Mouse (Mus musculus): ENCODE measurements around the gene N4bp3. TPM values are rescaled to one million over a fixed set of nuclear protein-coding genes. Genes with fewer than 3 reads are reported as not detected.

The N4bp3 gene
- total RNA-seq (2023) = 11.4 TPM

DNA sequence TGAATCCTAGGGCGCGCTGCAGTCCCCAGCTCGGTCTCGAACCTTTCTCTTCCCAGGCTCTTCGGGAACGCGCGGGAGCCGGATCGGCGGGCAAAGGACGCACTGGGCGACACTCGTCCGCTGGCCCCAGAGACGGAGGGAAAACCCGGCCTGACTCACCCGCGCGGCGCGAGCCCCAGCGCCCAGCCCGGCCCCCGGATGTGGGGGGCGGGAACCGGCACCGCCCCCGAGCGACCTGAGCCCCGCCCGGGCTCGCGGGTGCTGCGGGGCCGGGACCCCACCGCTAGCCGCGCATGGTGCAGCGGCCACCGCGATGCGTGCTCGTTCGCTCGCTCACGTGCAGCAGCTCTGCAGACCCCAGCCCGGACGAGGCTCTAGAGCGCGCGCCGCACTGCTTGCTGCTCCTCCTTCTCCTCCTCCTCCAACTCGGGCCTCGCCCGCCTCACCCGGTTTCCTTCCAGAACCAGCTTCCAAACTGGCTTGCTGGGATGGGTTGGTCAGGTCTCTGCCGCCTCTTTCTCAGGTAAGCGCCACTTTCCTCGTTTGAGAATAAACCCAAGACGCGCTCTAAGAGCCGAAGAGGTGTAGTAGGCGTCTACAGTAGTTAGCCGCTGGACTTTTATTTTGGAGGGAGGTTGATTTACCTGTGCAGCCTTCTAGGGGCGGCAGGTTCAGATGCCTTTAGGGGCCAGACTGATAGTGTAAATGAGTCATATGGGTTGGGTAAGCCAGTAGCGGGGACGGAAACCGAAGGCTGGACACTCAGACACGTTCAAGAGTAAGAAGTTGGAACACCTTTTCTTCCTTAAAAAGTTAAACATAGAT, at the start of gene N4bp3, which contains the start of gene D930048N14Rik:
N4bp3 (minus strand) TSS at position 152 of the 825 bp plus-strand sequence.
D930048N14Rik (plus strand) TSS at position 264 of the 825 bp plus-strand sequence.

GRCm38 (mm10) chr11:51688330-51689328, 38.0 kb upstream of the N4bp3 start, which contains the start of gene 0610009B22Rik:
Gene 0610009B22Rik, minus strand, starts transcription at chr11:51688874.

DNA sequence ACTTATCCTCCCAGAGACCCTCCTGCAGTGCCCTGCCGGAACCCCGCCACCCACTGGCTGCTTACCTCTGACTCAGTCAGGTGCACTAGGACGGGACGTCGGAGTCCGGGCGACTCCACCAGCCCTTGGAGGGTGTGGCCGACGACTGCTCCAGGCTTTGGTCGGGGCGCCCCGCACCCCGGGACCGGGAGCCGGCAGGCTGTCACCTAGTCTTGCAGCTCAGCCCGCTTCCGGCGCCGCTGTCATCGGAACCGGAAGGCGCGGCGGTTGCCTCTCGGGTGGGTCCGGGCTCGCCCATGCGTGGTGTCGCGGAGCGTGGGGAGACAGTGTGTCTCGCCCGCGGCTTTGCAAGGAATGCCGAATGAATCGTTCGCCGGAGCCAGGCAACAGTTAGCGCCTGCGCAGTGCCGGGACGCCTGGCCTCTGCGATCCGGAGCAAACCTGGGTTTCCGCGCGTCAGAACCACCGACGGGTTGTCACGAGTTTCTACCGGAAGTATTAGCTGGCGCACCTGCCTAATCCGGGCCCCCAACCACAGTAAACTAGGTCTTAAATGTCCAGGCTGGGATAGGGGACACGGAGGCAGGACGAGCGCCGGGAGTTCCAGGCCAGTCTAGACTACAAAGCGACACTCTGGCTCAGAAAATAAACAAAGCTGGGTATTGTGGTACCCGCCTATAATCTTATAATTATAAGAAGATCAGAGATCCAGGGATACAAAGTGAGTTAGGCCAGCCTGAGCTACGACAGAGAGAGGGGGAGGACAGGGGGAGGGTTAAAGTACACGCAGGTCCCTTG, 14.9 kb downstream of the N4bp3 start, which contains the start of gene Rmnd5b:
Rmnd5b (minus strand) TSS at position 372 of the 798 bp plus-strand sequence.

DNA sequence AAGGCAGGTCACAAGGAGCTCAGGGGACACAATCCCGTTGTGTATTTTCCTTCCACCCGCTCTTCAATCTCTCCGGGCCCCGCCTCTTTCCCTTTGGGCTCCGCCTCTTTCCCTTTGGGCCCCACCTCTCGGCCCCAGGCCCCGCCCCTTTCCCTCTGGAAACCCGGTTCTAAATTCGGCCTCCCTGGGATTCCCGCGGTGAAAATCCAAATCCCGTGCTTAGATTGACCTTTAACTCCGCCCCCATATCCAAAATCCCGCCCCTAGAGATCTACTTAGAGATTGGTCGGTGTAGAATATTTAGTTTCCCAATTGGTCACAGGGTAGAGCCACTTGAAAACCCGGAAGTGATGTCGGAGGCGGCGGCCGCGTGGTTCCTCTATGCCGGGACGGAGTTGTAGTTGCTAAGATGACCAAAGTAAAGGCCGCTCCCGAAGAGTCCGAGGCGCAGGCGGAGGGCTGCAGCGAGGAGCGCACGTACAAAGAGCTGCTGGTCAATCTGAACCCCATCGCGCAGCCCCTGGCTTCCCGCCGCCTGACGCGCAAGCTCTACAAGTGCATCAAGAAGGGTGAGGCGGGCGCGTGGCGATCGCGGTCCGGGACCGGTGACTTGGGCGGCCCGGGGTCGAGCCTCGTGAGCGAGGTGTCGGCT, 31.1 kb downstream of the N4bp3 start, which contains the start of gene Nhp2:
Nhp2 (plus strand) TSS at position 327 of the 652 bp plus-strand sequence.

GRCm38 (mm10) chr11:51606447-51607095, 44.1 kb downstream of the N4bp3 start, which contains the start of gene Hnrnpab:
Gene Hnrnpab, minus strand, starts transcription at chr11:51606847.

Other genes with a start within 250 kb of the N4bp3 start
- gene Phykpl, start 66.1 kb downstream of the N4bp3 start, total RNA-seq (2023) = 10.3 TPM
- gene Hnrnpab, start 44.0 kb downstream of the N4bp3 start, total RNA-seq (2023) = 209 TPM
- gene Nhp2, start 31.1 kb downstream of the N4bp3 start, total RNA-seq (2023) = 42.6 TPM
- gene Rmnd5b, start 14.9 kb downstream of the N4bp3 start, total RNA-seq (2023) = 81.8 TPM
- gene D930048N14Rik, start 112 bp upstream of the N4bp3 start, total RNA-seq (2023) = 1.9 TPM
- 4.5 TPM for gene 0610009B22Rik, start 38.0 kb upstream of the N4bp3 start, total RNA-seq (2023)
- 45.2 TPM for gene Sec24a, start 112.8 kb upstream of the N4bp3 start, total RNA-seq (2023)
- 24.4 TPM for gene Sar1b, start 112.8 kb upstream of the N4bp3 start, total RNA-seq (2023)
- 67.8 TPM for gene Jade2, start 206.8 kb upstream of the N4bp3 start, total RNA-seq (2023)

Data from CD8-positive naive resting alpha-beta T cell, adult 57 days (primary cell).